Mouse (Mus musculus) ES-Bruce4 (cell line): ENCODE data around the gene Slc2a13.

Experiments used
- CTCF ChIP-seq: IDR thresholded peaks from one replicate; pipeline ENCODE4 v1.8.1; 2011; ENCODE audit warnings: low read depth, low read length
- POLR2A ChIP-seq: IDR thresholded peaks from one replicate; pipeline ENCODE4 v1.8.1; 2011; ENCODE audit warnings: low read length; ENCODE audit not compliant: insufficient read depth

GRCm38 (mm10) chr15:91566784-91567183 lies 6.3 kb downstream of the Slc2a13 start:
- TF ChIP-seq CTCF (no peak), POLR2A (no peak)
